Mouse (Mus musculus) lung, embryonic 14.5 days (tissue): ENCODE data around the gene Creb3l4. TPM values are rescaled to one million over a fixed set of nuclear protein-coding genes. Genes with fewer than 3 reads are reported as not detected.
"Not testable (repeated sequence)": the region's sequence is repeated elsewhere in the genome, so short reads cannot be mapped to it uniquely, and the experiment has no call there.

ENCODE experiments used
- ATAC-seq: fragments of 200-750 bp; cut with Nextera tagmentation; 2 replicates; pipeline ENCODE4 v1.8.0; 2017; ENCODE audit warnings: mild to moderate bottlenecking, moderate TSS enrichment, moderate library complexity; ENCODE audit not compliant: insufficient read depth
- DNase-seq: peaks from one replicate; pipeline ENCODE4 v3.0.0-alpha.2; 2015
- H3K27ac ChIP-seq: fragments of 300-500 bp; sonication (generic); 2 replicates; pipeline ENCODE4 v1.5.1; 2014; ENCODE audit warnings: low read depth, mild to moderate bottlenecking, moderate library complexity
- H3K27me3 ChIP-seq: fragments of 300-500 bp; sonication (generic); 2 replicates; pipeline ENCODE4 v1.6.1; 2014; ENCODE audit warnings: low read length, control low read depth; ENCODE audit not compliant: insufficient read depth
- H3K36me3 ChIP-seq: fragments of 300-500 bp; sonication (generic); 2 replicates; pipeline ENCODE4 v1.6.1; 2014; ENCODE audit warnings: control low read depth; ENCODE audit not compliant: insufficient read depth
- H3K4me1 ChIP-seq: fragments of 300-500 bp; sonication (generic); 2 replicates; pipeline ENCODE4 v1.6.1; 2014; ENCODE audit warnings: antibody characterized with exemption, control low read depth; ENCODE audit not compliant: insufficient read depth
- H3K4me2 ChIP-seq: fragments of 300-500 bp; sonication (generic); 2 replicates; pipeline ENCODE4 v1.6.1; 2014; ENCODE audit warnings: mild to moderate bottlenecking
- H3K4me3 ChIP-seq: fragments of 300-500 bp; sonication (generic); 2 replicates; pipeline ENCODE4 v1.5.1; 2014; ENCODE audit warnings: low read depth, low read length
- H3K9ac ChIP-seq: fragments of 300-500 bp; sonication (generic); 2 replicates; pipeline ENCODE4 v1.6.1; 2014
- H3K9me3 ChIP-seq: fragments of 300-500 bp; sonication (generic); 2 replicates; pipeline ENCODE4 v1.6.1; 2016; ENCODE audit warnings: low read depth, low read length, control low read depth
- CTCF ChIP-seq: IDR thresholded peaks from 2 replicates; pipeline ENCODE4 v1.5.1; 2016; ENCODE audit warnings: antibody characterized with exemption, low read depth
- whole genome bisulfite sequencing: fragments of 180-500 bp; shearing (Covaris S2); extraction: QIAGEN DNeasy Blood & Tissue Kit; methylation state at CpG from one replicate; pipeline ENCODE4 v1.1.7; 2014; 5-methylcytosine and 5-hydroxymethylcytosine counted together
- polyA plus RNA-seq: library from polyadenylated mRNA; unstranded; fragments of >200 nt; fragmentation: Nextera tagmentation; extraction: Ambion mirVana; gene quantifications from 2 replicates; pipeline ENCODE4 v1.2.1, GENCODE M21; 2014

Gene Creb3l4
- 5.4 and 6.5 TPM in 2 replicates for polyA plus RNA-seq

GRCm38 (mm10) chr3:90242984-90243775 is at the start of gene Creb3l4:
Gene Creb3l4 (minus strand): TSS chr3:90243512.
- Histone ChIP-seq H3K27ac (peak within 1 kb of the TSS; percentile 70), H3K27me3 (no peaks in the 10 kb centered on the region), H3K4me1 (peaks cover 9% of the 10 kb centered on the region), H3K9ac (peak within 1 kb of the TSS; percentile 31; the same call in 1 of the 2 replicates), H3K9me3 (no peaks in the 10 kb centered on the region), H3K36me3 (no peaks in the 10 kb centered on the region), H3K4me2 (peak within 1 kb of the TSS; percentile 76), H3K4me3 (peak within 1 kb of the TSS; percentile 37)
- ATAC-seq (peak; percentile 76), DNase-seq (peak; percentile 91)
- no peak for TF ChIP-seq CTCF
- WGBS = 3% methylated on average over 19 of the region's 19 CpGs

GRCm38 (mm10) chr3:90292345-90293275 is 49.3 kb upstream of the Creb3l4 start, which contains the start of gene Gatad2b:
Gene Gatad2b (plus strand): TSS chr3:90293178.
- peak within 1 kb of the TSS; percentile 94 for H3K9ac ChIP-seq
- peak within 1 kb of the TSS; percentile 71 for H3K4me2 ChIP-seq
- H3K9me3 ChIP-seq = no peaks in the 10 kb centered on the region
- peak within 1 kb of the TSS; percentile 96 for H3K27ac ChIP-seq
- TF ChIP-seq CTCF = no peak
- no peaks in the 10 kb centered on the region for H3K27me3 ChIP-seq
- WGBS = under 1% methylated on average over 44 of the region's 47 CpGs
- H3K4me1 ChIP-seq = peaks cover 9% of the 10 kb centered on the region; the same call in 1 of the 2 replicates
- peak; percentile 99 for ATAC-seq
- H3K4me3 ChIP-seq = peak within 1 kb of the TSS; percentile 89
- peaks cover 8% of the 10 kb centered on the region; the same call in 1 of the 2 replicates for H3K36me3 ChIP-seq
- DNase-seq = peak; percentile 100

- peaks cover 8% of the 10 kb centered on the region; the same call in 1 of the 2 replicates for H3K36me3 ChIP-seq
- peak overlapping the region; percentile 87 for H3K27ac ChIP-seq
- peaks cover 9% of the 10 kb centered on the region; the same call in 1 of the 2 replicates for H3K4me1 ChIP-seq
- no peak for TF ChIP-seq CTCF
- H3K9me3 ChIP-seq = no peaks in the 10 kb centered on the region
- no peak for DNase-seq
- no peak for ATAC-seq
- H3K9ac ChIP-seq = peak overlapping the region; percentile 55
- peak overlapping the region; percentile 57 for H3K4me2 ChIP-seq
- H3K27me3 ChIP-seq = no peaks in the 10 kb centered on the region
- H3K4me3 ChIP-seq = peak overlapping the region; percentile 89
- 33% methylated on average over 2 of the region's 2 CpGs for WGBS
These were observed 48.7 kb upstream of the Creb3l4 start for GRCm38 (mm10) chr3:90291982-90292344.

- DNase-seq (no peak), ATAC-seq (no peak)
- no peak overlapping the region for H3K9ac ChIP-seq
- H3K4me2 ChIP-seq = no peak overlapping the region
- H3K27ac ChIP-seq = no peak overlapping the region
- no peaks in the 10 kb centered on the region for H3K27me3 ChIP-seq
- no peaks in the 10 kb centered on the region for H3K9me3 ChIP-seq
- no peaks in the 10 kb centered on the region for H3K36me3 ChIP-seq
- TF ChIP-seq CTCF = no peak
- no peak overlapping the region for H3K4me3 ChIP-seq
- whole genome bisulfite sequencing = 86% methylated on average over 1 of the region's 1 CpGs
- H3K4me1 ChIP-seq = peaks cover 9% of the 10 kb centered on the region; the same call in 1 of the 2 replicates
These were observed 47.3 kb upstream of the Creb3l4 start for GRCm38 (mm10) chr3:90290602-90291001.

GRCm38 (mm10) chr3:90289403-90289802 is 46.1 kb upstream of the Creb3l4 start:
- H3K9ac ChIP-seq, H3K4me1 ChIP-seq, ATAC-seq, H3K4me3 ChIP-seq, H3K9me3 ChIP-seq, DNase-seq, H3K27ac ChIP-seq, H3K27me3 ChIP-seq, H3K4me2 ChIP-seq, H3K36me3 ChIP-seq: not testable (repeated sequence)
- WGBS = 63% methylated on average over 2 of the region's 3 CpGs

- Histone ChIP-seq H3K27ac (no peak overlapping the region), H3K36me3 (peaks cover 14% of the 10 kb centered on the region; the same call in 1 of the 2 replicates), H3K9ac (no peak overlapping the region), H3K27me3 (no peaks in the 10 kb centered on the region), H3K4me2 (no peak overlapping the region), H3K9me3 (no peaks in the 10 kb centered on the region), H3K4me1 (no peaks in the 10 kb centered on the region), H3K4me3 (no peak overlapping the region)
- TF ChIP-seq CTCF = no peak
- 98% methylated on average over 2 of the region's 2 CpGs for WGBS
- no peak for DNase-seq
- no peak for ATAC-seq
These were observed 40.8 kb upstream of the Creb3l4 start for GRCm38 (mm10) chr3:90284150-90284549.

- no peak overlapping the region for H3K9ac ChIP-seq
- no peaks in the 10 kb centered on the region for H3K27me3 ChIP-seq
- peaks cover 42% of the 10 kb centered on the region for H3K36me3 ChIP-seq
- H3K4me1 ChIP-seq = no peaks in the 10 kb centered on the region
- H3K27ac ChIP-seq = no peak overlapping the region
- WGBS = 87% methylated on average over 9 of the region's 9 CpGs
- ATAC-seq = no peak
- H3K4me3 ChIP-seq = no peak overlapping the region
- DNase-seq = no peak
- no peak overlapping the region for H3K4me2 ChIP-seq
- TF ChIP-seq CTCF = no peak
- no peaks in the 10 kb centered on the region for H3K9me3 ChIP-seq
These were observed 37.4 kb upstream of the Creb3l4 start for GRCm38 (mm10) chr3:90280708-90281107.
